Mouse (Mus musculus): ENCODE measurements around the gene Prpf8.

Prpf8 gene

DNA sequence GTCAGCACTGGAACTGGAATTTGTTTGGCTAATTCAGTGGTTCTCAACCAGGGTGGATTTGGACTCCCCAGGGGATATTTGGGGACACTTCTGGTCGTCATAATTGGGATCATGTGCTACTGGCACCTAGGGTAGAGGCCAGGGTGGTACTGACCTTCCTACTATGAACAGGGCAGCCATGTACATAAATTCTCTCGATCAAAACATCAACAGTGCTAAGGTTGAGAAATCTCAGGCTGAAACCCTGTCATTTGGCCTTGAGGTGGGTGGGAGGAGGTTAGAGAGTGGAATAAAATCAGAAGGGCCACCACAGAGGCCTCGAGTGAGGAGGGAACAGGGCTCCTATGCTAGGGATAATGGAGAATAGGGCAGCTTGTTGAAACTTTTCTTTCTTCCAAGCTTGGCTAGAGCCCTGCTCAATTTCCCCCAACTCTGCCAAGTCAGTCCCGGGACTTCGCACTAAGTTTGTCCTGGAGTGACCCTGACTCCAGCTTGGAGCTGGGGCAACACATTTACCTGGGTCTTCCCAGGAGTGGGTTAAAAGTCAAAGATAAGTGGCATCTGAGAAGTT lies 27.4 kb upstream of the Prpf8 start:
- DNase-seq (ENCODE audit: extremely low read depth, low read depth, low spot score): no peak

GRCm38 (mm10) chr11:75459751-75460102 lies 26.9 kb upstream of the Prpf8 start:
- DNase-seq (ENCODE audit: extremely low read depth, low read depth, low spot score): no peak

GRCm38 (mm10) chr11:75460103-75460843 lies 26.3 kb upstream of the Prpf8 start:
- no peak for DNase-seq (ENCODE audit: extremely low read depth, low read depth, low spot score)

GRCm38 (mm10) chr11:75460844-75461742 lies 25.5 kb upstream of the Prpf8 start, which contains the start of gene Tlcd2:
Tlcd2 (plus strand) TSS chr11:75461715.
- peak; percentile 100 for DNase-seq (ENCODE audit: extremely low read depth, low read depth, low spot score)

DNA sequence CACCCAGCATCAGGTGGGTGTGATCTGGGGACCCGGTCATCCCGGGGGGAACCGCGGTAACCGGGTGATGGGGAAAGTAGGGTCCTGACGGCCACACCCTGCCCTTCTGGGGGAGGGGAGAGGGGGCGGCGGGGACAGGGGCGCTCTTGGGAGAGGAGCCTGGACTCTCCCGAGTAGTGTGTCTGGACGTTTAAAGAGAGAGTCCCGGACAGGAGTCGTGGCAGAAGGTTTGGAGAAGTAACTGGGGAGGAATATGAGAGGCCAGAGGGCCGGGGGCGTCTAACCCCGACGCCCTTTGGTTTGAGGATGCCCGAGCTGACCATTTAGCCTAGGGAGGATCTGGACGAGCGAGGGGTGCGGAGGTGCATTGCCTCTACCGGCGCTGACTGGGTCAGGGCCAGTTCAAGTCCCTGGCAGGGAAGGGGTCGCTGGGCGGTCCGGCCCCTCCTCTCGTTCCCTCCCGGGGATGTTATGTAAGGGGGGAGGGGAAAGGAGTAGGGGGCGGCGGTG lies 24.8 kb upstream of the Prpf8 start:
- no peak for DNase-seq (ENCODE audit: extremely low read depth, low read depth, low spot score)

- DNase-seq (ENCODE audit: extremely low read depth, low read depth, low spot score): no peak
Observed at GRCm38 (mm10) chr11:75462253-75462783, 24.3 kb upstream of the Prpf8 start.

- no peak for DNase-seq (ENCODE audit: extremely low read depth, low read depth, low spot score)
Observed at GRCm38 (mm10) chr11:75462865-75463336, 23.7 kb upstream of the Prpf8 start.

- DNase-seq (ENCODE audit: extremely low read depth, low read depth, low spot score): no peak
Observed at GRCm38 (mm10) chr11:75463624-75464023, 23.0 kb upstream of the Prpf8 start.

DNA sequence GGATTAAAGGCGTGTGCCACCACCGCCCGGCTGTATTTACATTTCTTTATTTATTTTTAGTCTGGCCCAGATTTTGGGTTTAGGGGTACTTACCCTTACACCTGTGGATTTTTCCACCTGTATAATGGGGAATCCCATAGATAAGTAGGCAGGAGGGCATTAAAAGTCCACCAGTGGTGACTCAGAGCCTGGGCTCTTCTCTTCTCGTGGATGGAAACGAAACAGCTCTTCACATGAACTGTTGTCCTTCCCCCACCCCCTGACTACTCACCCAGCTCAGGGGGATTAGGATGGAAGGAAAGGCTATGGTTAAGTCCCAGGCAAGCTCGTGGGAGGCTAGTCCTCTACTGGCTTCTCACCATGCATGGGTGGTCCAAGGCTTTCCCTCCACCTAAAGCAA lies 22.2 kb upstream of the Prpf8 start:
- DNase-seq (ENCODE audit: extremely low read depth, low read depth, low spot score): no peak

GRCm38 (mm10) chr11:75465051-75465450 lies 21.6 kb upstream of the Prpf8 start:
- no peak for DNase-seq (ENCODE audit: extremely low read depth, low read depth, low spot score)

GRCm38 (mm10) chr11:75466731-75467505 lies 19.7 kb upstream of the Prpf8 start:
- DNase-seq (ENCODE audit: extremely low read depth, low read depth, low spot score): no peak

- peak; percentile 91 for DNase-seq (ENCODE audit: extremely low read depth, low read depth, low spot score)
Observed at GRCm38 (mm10) chr11:75467512-75468215, 19.0 kb upstream of the Prpf8 start.

DNA sequence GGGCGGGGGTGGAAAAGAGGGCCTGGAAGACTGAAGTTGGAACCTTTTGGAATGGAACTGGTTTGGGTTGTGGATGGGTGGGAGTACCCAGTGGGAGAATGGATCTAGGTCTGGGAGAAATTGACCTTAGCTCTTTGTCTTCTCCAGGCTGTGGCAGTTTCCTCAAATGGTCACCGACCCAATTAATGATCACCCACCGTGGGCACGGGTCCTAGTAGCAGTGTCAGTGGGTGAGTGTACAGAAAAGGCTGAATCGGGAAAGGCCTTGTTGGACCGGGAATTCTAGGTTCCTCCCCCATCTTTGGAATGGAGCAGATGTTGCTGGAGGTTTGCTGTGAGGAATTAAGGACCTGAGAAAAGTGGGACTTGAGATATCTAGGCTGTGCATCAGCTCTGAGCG lies 18.2 kb upstream of the Prpf8 start:
- no peak for DNase-seq (ENCODE audit: extremely low read depth, low read depth, low spot score)

GRCm38 (mm10) chr11:75469261-75469660 lies 17.4 kb upstream of the Prpf8 start:
- DNase-seq (ENCODE audit: extremely low read depth, low read depth, low spot score): no peak

GRCm38 (mm10) chr11:75470675-75471074 lies 15.9 kb upstream of the Prpf8 start:
- DNase-seq (ENCODE audit: extremely low read depth, low read depth, low spot score): peak; percentile 88

GRCm38 (mm10) chr11:75472469-75473081 lies 14.0 kb upstream of the Prpf8 start:
- no peak for DNase-seq (ENCODE audit: extremely low read depth, low read depth, low spot score)

- no peak for DNase-seq (ENCODE audit: extremely low read depth, low read depth, low spot score)
Observed at GRCm38 (mm10) chr11:75473376-75473775, 13.2 kb upstream of the Prpf8 start.

DNA sequence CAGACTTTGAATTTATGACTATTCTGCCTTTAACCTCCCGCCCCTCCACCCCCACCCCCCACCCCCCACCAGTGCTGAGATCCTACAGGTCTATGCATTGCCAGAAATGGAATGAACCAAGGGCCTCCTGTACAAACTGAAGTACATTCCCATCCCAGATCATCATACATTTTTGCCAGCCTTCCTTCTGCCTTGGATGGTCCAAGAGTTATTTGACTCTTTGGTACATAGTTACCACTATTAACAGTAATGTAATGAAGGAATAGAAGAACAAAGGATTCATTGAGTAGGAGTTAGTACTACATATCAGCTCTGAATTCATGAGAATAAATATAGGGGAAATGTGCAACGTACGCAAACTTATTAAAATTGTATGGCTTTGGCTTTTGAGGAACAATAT lies 424 bp upstream of the Prpf8 start:
- no peak for DNase-seq (ENCODE audit: extremely low read depth, low read depth, low spot score)

GRCm38 (mm10) chr11:75487496-75487895 lies 880 bp downstream of the Prpf8 start:
- no peak for DNase-seq (ENCODE audit: extremely low read depth, low read depth, low spot score)
